Mouse (Mus musculus): ENCODE data around the gene Nfic. TPM values are rescaled to one million over a fixed set of nuclear protein-coding genes. Genes with fewer than 3 reads are reported as not detected.

Gene Nfic
- polyA plus RNA-seq, 1 experiment from 2014 or later = 30.8 TPM

- 77% methylated on average over 12 of the region's 12 CpGs for whole genome bisulfite sequencing
- Histone ChIP-seq H3K9ac (replicated peaks) (0 out of 2 replicates have a peak overlapping the region, but pooled peaks have one; percentile 18), H3K36me3 (peaks cover 30% of the 10 kb centered on the region), H3K27me3 (peaks cover 61% of the 10 kb centered on the region), H3K9me3 (no peaks in the 10 kb centered on the region), H3K4me2 (no peak overlapping the region), H3K4me1 (replicated peaks) (peaks cover 52% of the 10 kb centered on the region), H3K27ac (no peak overlapping the region), H3K4me3 (replicated peaks) (no peak overlapping the region)
- no peak for ATAC-seq (ENCODE audit: insufficient number of reproducible peaks, insufficient read depth, low FRiP score, low TSS enrichment, low read depth)
Observed at GRCm38 (mm10) chr10:81362336-81362949, 93.0 kb downstream of the Nfic start.

- peaks cover 64% of the 10 kb centered on the region for H3K4me1 ChIP-seq (replicated peaks)
- H3K27ac ChIP-seq = no peak overlapping the region
- H3K36me3 ChIP-seq = peaks cover 16% of the 10 kb centered on the region; the same call in 1 of the 2 replicates
- no peak overlapping the region for H3K4me2 ChIP-seq
- ATAC-seq (ENCODE audit: insufficient number of reproducible peaks, insufficient read depth, low FRiP score, low TSS enrichment, low read depth) = no peak
- peaks cover 53% of the 10 kb centered on the region for H3K27me3 ChIP-seq
- H3K9me3 ChIP-seq = no peaks in the 10 kb centered on the region
- 62% methylated on average over 8 of the region's 8 CpGs for WGBS
- H3K9ac ChIP-seq (replicated peaks) = no peak overlapping the region
- no peak overlapping the region for H3K4me3 ChIP-seq (replicated peaks)
Observed at GRCm38 (mm10) chr10:81360721-81361120, 94.7 kb downstream of the Nfic start.

GRCm38 (mm10) chr10:81358841-81359240, 96.6 kb downstream of the Nfic start:
- Histone ChIP-seq H3K27me3 (peaks cover 35% of the 10 kb centered on the region), H3K36me3 (peaks cover 16% of the 10 kb centered on the region; the same call in 1 of the 2 replicates), H3K9ac (replicated peaks) (peak overlapping the region; percentile 78; the same call in 1 of the 2 replicates), H3K4me2 (peak overlapping the region; percentile 94; the same call in 1 of the 2 replicates), H3K4me1 (replicated peaks) (peaks cover 50% of the 10 kb centered on the region), H3K4me3 (replicated peaks) (no peak overlapping the region), H3K27ac (no peak overlapping the region), H3K9me3 (no peaks in the 10 kb centered on the region)
- 56% methylated on average over 1 of the region's 1 CpGs for WGBS
- ATAC-seq (ENCODE audit: insufficient number of reproducible peaks, insufficient read depth, low FRiP score, low TSS enrichment, low read depth) = no peak

GRCm38 (mm10) chr10:81358209-81358608, 97.2 kb downstream of the Nfic start:
- 38% methylated on average over 4 of the region's 4 CpGs for WGBS
- Histone ChIP-seq H3K27ac (no peak overlapping the region), H3K4me3 (replicated peaks) (peak overlapping the region; percentile 75), H3K4me1 (replicated peaks) (peaks cover 43% of the 10 kb centered on the region), H3K27me3 (peaks cover 28% of the 10 kb centered on the region), H3K36me3 (peaks cover 16% of the 10 kb centered on the region; the same call in 1 of the 2 replicates), H3K4me2 (peak overlapping the region; percentile 94), H3K9me3 (no peaks in the 10 kb centered on the region), H3K9ac (replicated peaks) (peak overlapping the region; percentile 78)
- no peak for ATAC-seq (ENCODE audit: insufficient number of reproducible peaks, insufficient read depth, low FRiP score, low TSS enrichment, low read depth)

GRCm38 (mm10) chr10:81356991-81357844, 98.2 kb downstream of the Nfic start, which contains the start of gene Mfsd12:
Gene Mfsd12, plus strand, starts transcription at chr10:81357491.
- Histone ChIP-seq H3K27me3 (peaks cover 18% of the 10 kb centered on the region; the same call in 1 of the 2 replicates), H3K4me2 (peak within 1 kb of the TSS; percentile 94), H3K27ac (no peak within 1 kb of the TSS), H3K36me3 (peaks cover 6% of the 10 kb centered on the region; the same call in 1 of the 2 replicates), H3K4me1 (replicated peaks) (peaks cover 42% of the 10 kb centered on the region), H3K4me3 (replicated peaks) (peak within 1 kb of the TSS; percentile 75), H3K9ac (replicated peaks) (peak within 1 kb of the TSS; percentile 78), H3K9me3 (no peaks in the 10 kb centered on the region)
- 2% methylated on average over 79 of the region's 79 CpGs for WGBS
- peak; percentile 73 for ATAC-seq (ENCODE audit: insufficient number of reproducible peaks, insufficient read depth, low FRiP score, low TSS enrichment, low read depth)

GRCm38 (mm10) chr10:81356352-81356990, 99.0 kb downstream of the Nfic start:
- H3K27ac ChIP-seq = no peak overlapping the region
- ATAC-seq (ENCODE audit: insufficient number of reproducible peaks, insufficient read depth, low FRiP score, low TSS enrichment, low read depth) = no peak
- peaks cover 12% of the 10 kb centered on the region; the same call in 1 of the 2 replicates for H3K27me3 ChIP-seq
- peak overlapping the region; percentile 75; the same call in 1 of the 2 replicates for H3K4me3 ChIP-seq (replicated peaks)
- peaks cover 48% of the 10 kb centered on the region for H3K4me1 ChIP-seq (replicated peaks)
- peak overlapping the region; percentile 94 for H3K4me2 ChIP-seq
- H3K9ac ChIP-seq (replicated peaks) = 0 out of 2 replicates have a peak overlapping the region, but pooled peaks have one; percentile 12
- no peaks in the 10 kb centered on the region for H3K9me3 ChIP-seq
- no peaks in the 10 kb centered on the region; the same call in 1 of the 2 replicates for H3K36me3 ChIP-seq
- WGBS = 44% methylated on average over 12 of the region's 12 CpGs

GRCm38 (mm10) chr10:81355533-81355932, 99.9 kb downstream of the Nfic start:
- Histone ChIP-seq H3K4me3 (replicated peaks) (no peak overlapping the region), H3K9me3 (no peaks in the 10 kb centered on the region), H3K27me3 (peaks cover 12% of the 10 kb centered on the region; the same call in 1 of the 2 replicates), H3K27ac (no peak overlapping the region), H3K9ac (replicated peaks) (no peak overlapping the region; the same call in 1 of the 2 replicates), H3K4me1 (replicated peaks) (peaks cover 50% of the 10 kb centered on the region), H3K4me2 (no peak overlapping the region), H3K36me3 (no peaks in the 10 kb centered on the region)
- no peak for ATAC-seq (ENCODE audit: insufficient number of reproducible peaks, insufficient read depth, low FRiP score, low TSS enrichment, low read depth)
- 86% methylated on average over 4 of the region's 4 CpGs for WGBS

GRCm38 (mm10) chr10:81354738-81355477, 100.5 kb downstream of the Nfic start:
- H3K27me3 ChIP-seq = peaks cover 12% of the 10 kb centered on the region; the same call in 1 of the 2 replicates
- no peak overlapping the region for H3K27ac ChIP-seq
- H3K9me3 ChIP-seq = no peaks in the 10 kb centered on the region
- no peaks in the 10 kb centered on the region for H3K36me3 ChIP-seq
- no peak for ATAC-seq (ENCODE audit: insufficient number of reproducible peaks, insufficient read depth, low FRiP score, low TSS enrichment, low read depth)
- peaks cover 48% of the 10 kb centered on the region for H3K4me1 ChIP-seq (replicated peaks)
- WGBS = 67% methylated on average over 9 of the region's 9 CpGs
- no peak overlapping the region for H3K4me2 ChIP-seq
- no peak overlapping the region for H3K9ac ChIP-seq (replicated peaks)
- no peak overlapping the region for H3K4me3 ChIP-seq (replicated peaks)

- Histone ChIP-seq H3K4me3 (replicated peaks) (no peak overlapping the region), H3K27ac (no peak overlapping the region), H3K4me1 (replicated peaks) (peaks cover 48% of the 10 kb centered on the region), H3K9me3 (no peaks in the 10 kb centered on the region), H3K9ac (replicated peaks) (no peak overlapping the region), H3K36me3 (peaks cover 19% of the 10 kb centered on the region), H3K4me2 (no peak overlapping the region), H3K27me3 (0 out of 2 replicates have a peak, but pooled peaks cover 12% of the 10 kb centered on the region)
- ATAC-seq (ENCODE audit: insufficient number of reproducible peaks, insufficient read depth, low FRiP score, low TSS enrichment, low read depth) = no peak
- WGBS = 21% methylated on average over 9 of the region's 9 CpGs
Observed at GRCm38 (mm10) chr10:81351678-81352291, 103.7 kb downstream of the Nfic start.
